Mouse (Mus musculus) thymus, adult 2 months (tissue): ENCODE measurements around the gene Pou6f2.

ENCODE experiments used
- CTCF ChIP-seq: fragments of 200-500 bp; IDR thresholded peaks from 2 replicates; pipeline ENCODE4 v1.5.1; 2012; ENCODE audit warnings: mild to moderate bottlenecking, control low read depth, low read length, moderate library complexity, borderline replicate concordance; ENCODE audit not compliant: control insufficient read depth, poor library complexity, insufficient read depth; ENCODE audit errors: extremely low read depth
- POLR2A ChIP-seq: fragments of 200-500 bp; IDR thresholded peaks from 2 replicates; pipeline ENCODE4 v1.6.1; 2012; ENCODE audit warnings: mild to moderate bottlenecking, low read length, control low read depth, moderate library complexity; ENCODE audit not compliant: control insufficient read depth, poor library complexity, insufficient read depth; ENCODE audit errors: extremely low read depth

DNA sequence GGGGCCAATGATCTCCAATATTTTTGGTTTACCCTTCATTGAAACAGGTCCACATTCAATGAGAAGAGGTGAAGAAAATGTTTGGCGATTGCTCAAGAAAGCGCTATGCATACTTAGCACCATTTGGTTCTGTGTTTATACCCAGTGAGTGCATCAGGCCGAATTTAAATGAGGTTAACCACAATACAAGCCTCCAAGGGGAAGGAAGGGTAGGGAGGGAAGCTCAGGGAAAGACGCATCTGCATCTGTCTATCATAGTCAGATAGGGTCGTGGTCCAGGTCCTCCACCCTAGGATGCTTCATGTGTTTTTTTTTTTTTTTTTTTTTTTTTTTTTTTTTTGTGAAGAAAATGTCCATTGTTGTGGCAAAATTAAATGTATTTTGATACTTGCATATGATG lies 236.9 kb downstream of the Pou6f2 start:
- no peak for TF ChIP-seq CTCF
- no peak for TF ChIP-seq POLR2A
